Mouse (Mus musculus) C2C12 (cell line): ENCODE data around the gene Mipep. TPM values are rescaled to one million over a fixed set of nuclear protein-coding genes. Genes with fewer than 3 reads are reported as not detected.

ENCODE experiments used
- H3K27me3 ChIP-seq: one replicate; pipeline ENCODE4 v1.6.1; 2011; ENCODE audit not compliant: control insufficient read depth, insufficient read depth, insufficient read length
- H3K36me3 ChIP-seq: one replicate; pipeline ENCODE4 v1.6.1; 2011; ENCODE audit not compliant: control insufficient read depth, insufficient read depth
- H3K4me3 ChIP-seq: one replicate; pipeline ENCODE4 v1.5.1; 2011; ENCODE audit warnings: mild to moderate bottlenecking, control low read depth; ENCODE audit not compliant: poor library complexity, insufficient read depth, severe bottlenecking
- H3K79me2 ChIP-seq: one replicate; pipeline ENCODE4 v1.6.1; 2011; ENCODE audit not compliant: control insufficient read depth, insufficient read depth
- H3K79me3 ChIP-seq: one replicate; pipeline ENCODE4 v1.6.1; 2011; ENCODE audit warnings: low read depth, control low read depth
- H3ac ChIP-seq: one replicate; pipeline ENCODE3; 2011; ENCODE audit warnings: low read depth; ENCODE audit not compliant: control insufficient read depth, insufficient read length
- CEBPB ChIP-seq: IDR thresholded peaks from one replicate; pipeline ENCODE4 v1.6.1; 2011; ENCODE audit warnings: low read depth, mild to moderate bottlenecking, control low read depth, moderate library complexity
- CTCF ChIP-seq: IDR thresholded peaks from one replicate; pipeline ENCODE4 v1.5.1; 2011; ENCODE audit not compliant: control insufficient read depth, insufficient read depth, insufficient read length
- FOSL1 ChIP-seq: IDR thresholded peaks from one replicate; pipeline ENCODE4 v1.8.0; 2011; ENCODE audit warnings: mild to moderate bottlenecking, low read length; ENCODE audit not compliant: poor library complexity, insufficient read depth, severe bottlenecking
- MAX ChIP-seq: IDR thresholded peaks from one replicate; pipeline ENCODE4 v1.6.1; 2011; ENCODE audit warnings: mild to moderate bottlenecking, control low read depth
- MYOD1 ChIP-seq: IDR thresholded peaks from one replicate; pipeline ENCODE4 v1.6.1; 2011; ENCODE audit warnings: low read depth; ENCODE audit not compliant: control insufficient read depth, insufficient read length
- MYOG ChIP-seq: IDR thresholded peaks from one replicate; pipeline ENCODE4 v1.6.1; 2011; ENCODE audit not compliant: control insufficient read depth, insufficient read length; ENCODE audit errors: extremely low read depth
- USF1 ChIP-seq: IDR thresholded peaks from one replicate; pipeline ENCODE4 v1.6.1; 2011; ENCODE audit warnings: low read depth, mild to moderate bottlenecking, control low read depth, moderate library complexity
- polyA plus RNA-seq: library from polyadenylated mRNA; unstranded; fragments of >200 nt; fragmentation: generic; extraction: Trizol; gene quantifications from one replicate; pipeline ENCODE4 v1.2.1, GENCODE M21; 2012; ENCODE audit warnings: missing spikeins

Gene Mipep
- polyA plus RNA-seq, 1 experiment, result 9.8 TPM

- H3K4me3 ChIP-seq, result no peak overlapping the region
- no peaks in the 10 kb centered on the region for H3K79me3 ChIP-seq
- no peaks in the 10 kb centered on the region for H3K79me2 ChIP-seq
- peaks cover 4% of the 10 kb centered on the region for H3K36me3 ChIP-seq
- no peaks in the 10 kb centered on the region for H3K27me3 ChIP-seq
- no peak overlapping the region for H3ac ChIP-seq
- TF ChIP-seq USF1, result no peak
- no peak for TF ChIP-seq MYOD1
- no peak for TF ChIP-seq CEBPB
- TF ChIP-seq MYOG, result no peak
- TF ChIP-seq FOSL1, result no peak
- TF ChIP-seq CTCF, result no peak
- no peak for TF ChIP-seq MAX
These were observed 27.2 kb downstream of the Mipep start for GRCm38 (mm10) chr14:60811547-60811946.

GRCm38 (mm10) chr14:60815098-60815497 lies 30.7 kb downstream of the Mipep start:
- H3K27me3 ChIP-seq, result no peaks in the 10 kb centered on the region
- H3K79me3 ChIP-seq, result no peaks in the 10 kb centered on the region
- H3ac ChIP-seq, result no peak overlapping the region
- TF ChIP-seq CTCF, result no peak
- no peak for TF ChIP-seq USF1
- no peak for TF ChIP-seq FOSL1
- no peak for TF ChIP-seq MAX
- TF ChIP-seq CEBPB, result no peak
- TF ChIP-seq MYOG, result no peak
- TF ChIP-seq MYOD1, result no peak
- no peak overlapping the region for H3K4me3 ChIP-seq
- H3K36me3 ChIP-seq, result peaks cover 4% of the 10 kb centered on the region
- H3K79me2 ChIP-seq, result no peaks in the 10 kb centered on the region

- Histone ChIP-seq H3K36me3 (no peaks in the 10 kb centered on the region), H3K4me3 (no peak overlapping the region), H3K79me2 (no peaks in the 10 kb centered on the region), H3K27me3 (no peaks in the 10 kb centered on the region), H3ac (no peak overlapping the region), H3K79me3 (no peaks in the 10 kb centered on the region)
- TF ChIP-seq MYOD1, result no peak
- no peak for TF ChIP-seq USF1
- TF ChIP-seq MYOG, result no peak
- TF ChIP-seq CTCF, result no peak
- no peak for TF ChIP-seq MAX
These were observed 33.7 kb downstream of the Mipep start for GRCm38 (mm10) chr14:60818045-60818444.

GRCm38 (mm10) chr14:60830096-60830495 lies 45.7 kb downstream of the Mipep start:
- H3K36me3 ChIP-seq, result peaks cover 10% of the 10 kb centered on the region
- H3ac ChIP-seq, result no peak overlapping the region
- H3K27me3 ChIP-seq, result no peaks in the 10 kb centered on the region
- TF ChIP-seq FOSL1 (no peak), MYOG (no peak), CEBPB (no peak), MAX (no peak), USF1 (no peak), MYOD1 (no peak)
- no peaks in the 10 kb centered on the region for H3K79me3 ChIP-seq
- H3K4me3 ChIP-seq, result no peak overlapping the region
- H3K79me2 ChIP-seq, result no peaks in the 10 kb centered on the region

GRCm38 (mm10) chr14:60836709-60837108 lies 52.3 kb downstream of the Mipep start:
- Histone ChIP-seq H3K27me3 (no peaks in the 10 kb centered on the region), H3K4me3 (no peak overlapping the region), H3K36me3 (peaks cover 4% of the 10 kb centered on the region), H3K79me3 (no peaks in the 10 kb centered on the region), H3ac (no peak overlapping the region), H3K79me2 (no peaks in the 10 kb centered on the region)
- TF ChIP-seq MAX, result no peak
- TF ChIP-seq CEBPB, result no peak
- no peak for TF ChIP-seq MYOG
- no peak for TF ChIP-seq MYOD1
- TF ChIP-seq CTCF, result no peak
- TF ChIP-seq USF1, result no peak
- TF ChIP-seq FOSL1, result no peak

GRCm38 (mm10) chr14:60839654-60840053 lies 55.3 kb downstream of the Mipep start:
- H3K79me3 ChIP-seq, result no peaks in the 10 kb centered on the region

More at GRCm38 (mm10) chr14:60839654-60840053, 55.3 kb downstream of the Mipep start:
- Histone ChIP-seq H3K4me3 (no peak overlapping the region), H3K79me2 (no peaks in the 10 kb centered on the region), H3K36me3 (no peaks in the 10 kb centered on the region), H3K27me3 (no peaks in the 10 kb centered on the region), H3ac (no peak overlapping the region)
- TF ChIP-seq MYOD1, result no peak
- TF ChIP-seq MYOG, result no peak
- no peak for TF ChIP-seq MAX
- no peak for TF ChIP-seq FOSL1
- no peak for TF ChIP-seq USF1
- no peak for TF ChIP-seq CTCF
- no peak for TF ChIP-seq CEBPB
